Mouse (Mus musculus) A20 (cell line): ENCODE data around the gene Styx.

ENCODE experiments used
- DNase-seq: peaks from one replicate; pipeline ENCODE4 v3.0.0-alpha.2; 2011; ENCODE audit warnings: low read depth, low spot score

The Styx gene

GRCm38 (mm10) chr14:45438931-45439275, 88.0 kb downstream of the Styx start:
- DNase-seq, result no peak

DNA sequence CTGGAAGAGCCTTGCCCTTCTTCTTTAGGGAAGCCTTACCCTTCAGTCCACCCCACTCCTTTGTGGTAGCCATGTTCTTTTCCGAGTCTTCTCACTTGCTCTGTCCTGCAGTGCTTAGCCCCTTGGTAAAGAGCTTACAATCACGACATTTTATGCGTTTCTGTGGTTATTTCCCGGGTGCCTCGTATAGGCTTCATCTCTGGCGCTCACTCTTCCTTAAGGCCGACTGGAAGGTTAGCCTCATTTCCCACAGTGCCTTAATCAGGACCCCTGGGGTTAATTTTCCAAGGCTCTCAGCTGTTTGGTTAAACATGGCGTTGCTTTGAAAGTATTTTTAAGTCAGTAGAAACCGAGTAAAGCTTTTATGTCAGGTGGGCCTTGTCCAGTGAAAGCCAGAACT, 88.5 kb downstream of the Styx start:
- DNase-seq, result no peak

GRCm38 (mm10) chr14:45441291-45441690, 90.4 kb downstream of the Styx start:
- DNase-seq, result no peak

DNA sequence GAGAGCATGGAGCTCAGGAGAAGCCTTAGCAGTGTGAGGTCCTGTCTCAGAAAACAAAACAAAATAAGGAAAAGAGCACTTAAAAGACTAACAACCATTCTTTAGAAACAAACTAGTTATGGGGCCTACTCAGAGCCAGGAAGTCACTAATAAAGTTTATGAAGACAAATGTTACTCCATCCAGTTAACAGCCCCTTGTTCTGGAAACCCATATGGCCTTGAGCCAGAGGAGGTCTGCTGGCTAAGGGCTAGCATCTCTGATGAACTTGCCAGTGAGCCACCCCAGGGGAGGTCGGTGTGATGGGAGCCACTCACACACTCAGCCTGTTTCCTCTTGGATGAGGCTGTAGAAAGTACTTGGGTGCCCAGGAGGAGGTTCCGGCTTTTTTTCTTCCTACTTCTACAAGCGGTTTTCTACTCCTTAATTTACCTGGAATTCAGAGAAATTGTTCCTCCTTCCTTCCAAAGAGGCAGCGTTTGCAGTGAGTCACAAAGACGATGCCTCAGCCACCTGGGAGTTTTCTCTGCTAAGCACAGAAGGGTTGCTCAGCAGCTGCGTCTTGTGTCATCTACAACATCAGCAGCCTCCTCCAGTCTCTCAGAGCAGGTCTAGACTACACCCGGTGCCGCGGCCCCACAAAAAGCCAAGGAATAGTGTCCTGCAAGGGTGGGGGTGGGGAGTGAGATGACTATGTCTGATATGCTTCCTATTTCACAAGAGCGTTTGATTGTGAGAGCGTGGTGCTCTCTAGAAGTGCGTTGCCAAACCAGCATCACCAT, 92.1 kb downstream of the Styx start:
- DNase-seq, result no peak

DNA sequence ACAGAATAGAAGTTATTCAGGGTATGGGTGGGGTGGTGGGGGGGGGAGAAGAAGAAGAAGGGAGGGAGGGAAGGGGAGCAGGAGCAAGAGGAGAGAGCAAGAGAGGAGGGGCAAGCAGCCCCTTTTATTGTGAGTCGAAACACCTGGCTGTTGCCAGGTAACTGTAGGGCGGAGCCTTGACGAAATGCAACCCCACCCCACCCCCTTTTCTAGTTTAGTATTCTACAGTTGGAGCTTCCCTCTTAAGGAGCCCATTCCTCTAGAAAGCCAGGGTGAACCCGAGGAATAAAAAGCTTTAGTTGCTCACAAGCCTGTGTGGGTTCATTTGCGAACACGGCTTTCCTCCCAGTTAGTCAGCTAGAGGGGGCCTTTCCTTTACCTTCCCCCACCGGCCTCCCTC, 94.0 kb downstream of the Styx start:
- DNase-seq, result no peak

DNA sequence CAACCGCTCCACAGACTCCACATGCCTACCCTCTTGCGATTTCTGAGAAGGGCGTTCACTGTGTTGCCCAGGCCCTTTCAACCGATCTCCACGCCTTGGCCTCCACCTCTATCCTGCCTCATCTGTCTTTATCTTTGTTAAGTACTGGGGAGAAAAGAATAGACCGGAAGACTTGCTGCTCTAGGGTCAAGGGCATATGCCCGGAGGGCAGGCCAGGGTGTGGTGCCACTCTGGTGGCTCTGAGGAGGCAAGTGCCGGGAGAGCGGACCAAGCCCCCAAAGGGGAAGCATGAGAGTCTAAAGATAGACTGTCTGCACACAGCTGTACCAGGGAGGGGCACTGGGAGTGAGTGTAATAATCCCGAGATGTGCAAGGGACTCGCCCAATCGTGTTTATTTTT, 94.6 kb downstream of the Styx start:
- DNase-seq, result no peak

DNA sequence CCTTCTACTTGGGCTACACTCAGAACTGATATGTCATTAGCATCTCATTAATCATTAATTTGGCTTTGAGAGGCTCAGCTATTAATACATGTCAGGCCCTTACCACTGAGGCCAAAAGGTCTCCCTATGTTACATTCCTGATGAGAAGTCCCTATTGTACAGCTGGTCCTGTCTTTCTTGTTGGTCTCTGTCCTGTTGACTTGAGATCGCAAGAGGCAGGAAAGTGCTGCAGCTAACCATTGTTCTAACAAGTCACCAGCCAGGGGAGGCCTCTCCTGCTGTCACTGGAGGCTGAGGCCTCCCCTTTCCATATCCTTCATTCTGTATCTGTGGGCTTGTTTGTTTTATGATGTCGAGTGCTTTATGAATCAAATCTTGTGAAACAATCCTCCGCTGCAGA, 95.9 kb downstream of the Styx start:
- DNase-seq, result no peak

GRCm38 (mm10) chr14:45451090-45451489, 100.2 kb downstream of the Styx start:
- DNase-seq, result no peak

DNA sequence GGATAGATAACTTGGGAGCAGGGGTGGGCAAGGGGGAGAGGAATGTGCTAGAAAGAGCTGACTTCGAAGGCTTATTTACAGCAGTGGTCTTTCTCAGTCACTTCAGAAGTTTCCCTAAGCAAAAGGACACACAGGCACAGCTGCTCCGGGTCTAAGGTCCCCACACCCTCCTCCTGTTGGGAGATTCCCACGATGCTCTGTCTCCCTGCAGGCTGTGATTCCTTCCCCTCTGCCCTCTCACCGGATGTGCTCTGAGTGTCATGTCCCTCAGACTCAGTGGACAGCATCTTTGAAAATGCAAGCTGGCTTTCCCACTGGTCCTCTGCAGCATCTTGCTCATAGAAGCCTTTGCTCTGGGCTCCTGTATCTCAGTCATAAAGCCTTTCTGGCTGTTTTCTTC, 101.3 kb downstream of the Styx start:
- no peak for DNase-seq

DNA sequence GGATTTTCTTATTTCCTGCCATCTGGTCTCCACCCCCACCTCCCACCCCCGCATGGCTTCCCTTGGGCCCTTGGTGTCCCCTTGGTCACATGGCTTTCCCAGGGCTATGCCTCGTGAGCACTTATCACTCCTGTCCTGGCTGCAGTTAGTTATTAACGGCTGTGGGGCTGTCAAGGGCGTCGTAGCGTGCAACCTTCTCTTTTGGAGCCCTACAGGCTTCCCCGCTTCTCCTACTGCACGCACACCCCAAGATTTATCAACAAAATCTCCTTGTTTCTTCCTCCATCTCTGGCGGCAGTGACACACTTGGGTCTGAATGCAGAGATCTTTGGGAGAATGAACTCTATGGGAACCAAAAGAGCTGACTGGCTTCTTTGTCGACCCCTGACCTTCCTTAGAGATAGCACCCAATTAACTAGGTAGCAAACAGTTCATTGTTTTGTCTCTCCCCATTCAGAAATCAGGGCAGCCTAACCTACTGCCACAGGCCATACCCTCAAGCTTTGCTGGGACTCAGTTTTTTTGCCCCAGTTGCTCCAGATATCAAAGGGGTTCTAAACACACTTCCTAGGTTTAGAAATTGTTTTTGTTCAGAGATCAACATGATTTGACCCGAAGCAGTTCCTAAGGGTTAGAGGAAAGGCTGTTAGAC, 102.1 kb downstream of the Styx start:
- no peak for DNase-seq

DNA sequence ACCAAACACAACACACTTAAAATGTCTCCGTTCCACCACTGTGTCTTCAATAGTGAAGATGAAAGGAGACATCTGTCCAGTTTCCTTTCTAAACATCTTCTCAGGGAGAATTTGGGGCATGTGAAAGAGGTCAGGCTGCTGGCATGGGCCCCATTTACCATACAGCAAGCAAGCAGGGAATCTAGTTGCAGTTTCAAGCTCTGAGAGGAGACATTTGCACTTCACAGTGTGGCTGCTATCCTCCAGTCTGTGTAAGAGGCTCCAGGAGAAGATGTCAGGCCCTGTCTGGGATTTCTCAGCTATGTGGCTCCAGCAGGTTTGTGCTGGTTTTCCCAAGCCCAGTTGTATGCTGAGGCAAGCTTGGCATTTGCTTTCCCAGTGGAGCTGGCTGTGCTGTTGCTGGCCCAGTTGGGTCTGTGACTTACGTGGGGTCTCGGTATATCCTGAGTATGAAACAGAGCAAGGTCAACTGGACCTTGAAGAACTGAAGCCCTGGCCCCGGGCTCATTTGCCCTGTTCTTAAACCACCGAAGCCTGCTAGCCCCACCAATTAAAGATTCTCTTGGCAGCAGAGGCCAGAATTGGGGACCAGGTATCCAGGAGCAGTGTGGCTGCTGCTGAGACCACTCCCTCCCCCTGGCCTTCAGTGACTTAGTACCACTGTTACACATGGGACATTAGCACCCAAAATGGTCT, 102.8 kb downstream of the Styx start:
- DNase-seq, result no peak

- no peak for DNase-seq
Observed at GRCm38 (mm10) chr14:45455651-45456501, 105.0 kb downstream of the Styx start.

DNA sequence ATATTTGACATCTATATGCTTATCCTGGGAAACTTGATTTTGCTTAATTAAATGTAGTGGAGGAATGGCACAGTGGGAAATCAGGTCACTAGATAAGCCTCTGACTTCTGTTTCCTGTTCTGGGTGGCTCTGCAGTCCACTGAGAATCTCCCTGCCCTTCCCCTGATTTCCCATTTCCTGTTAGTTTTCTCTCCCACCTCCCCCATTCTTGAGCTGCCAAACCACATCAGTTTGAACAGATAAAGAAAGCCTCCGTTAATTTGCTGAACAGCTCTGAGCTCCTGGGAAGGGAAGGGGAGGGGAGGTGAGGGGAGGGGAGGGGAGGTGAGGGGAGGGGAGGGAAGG, 105.6 kb downstream of the Styx start:
- no peak for DNase-seq

DNA sequence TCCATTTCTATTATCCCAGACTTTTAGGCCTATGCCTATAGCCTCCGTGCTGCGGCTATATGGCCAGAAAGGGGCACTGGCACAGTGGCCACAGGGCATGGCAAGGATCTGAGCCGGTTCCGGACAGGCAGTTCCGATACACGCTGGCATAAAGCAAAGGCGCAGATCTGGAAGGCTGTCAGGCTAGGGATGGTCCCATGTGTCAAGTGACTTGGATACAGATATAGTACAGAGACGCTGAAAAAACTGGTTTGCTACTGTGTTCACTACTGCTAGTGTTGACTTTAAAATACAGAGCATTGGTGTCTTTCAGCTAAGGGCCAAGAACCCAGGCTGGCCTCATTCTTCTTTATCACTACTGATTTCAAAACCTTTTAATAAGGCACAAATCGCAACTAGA, 106.1 kb downstream of the Styx start:
- DNase-seq, result no peak

GRCm38 (mm10) chr14:45459877-45460276, 109.0 kb downstream of the Styx start:
- DNase-seq, result no peak

- DNase-seq, result no peak
Observed at GRCm38 (mm10) chr14:45460491-45460890, 109.6 kb downstream of the Styx start.

- no peak for DNase-seq
Observed at GRCm38 (mm10) chr14:45461945-45462344, 111.1 kb downstream of the Styx start.

DNA sequence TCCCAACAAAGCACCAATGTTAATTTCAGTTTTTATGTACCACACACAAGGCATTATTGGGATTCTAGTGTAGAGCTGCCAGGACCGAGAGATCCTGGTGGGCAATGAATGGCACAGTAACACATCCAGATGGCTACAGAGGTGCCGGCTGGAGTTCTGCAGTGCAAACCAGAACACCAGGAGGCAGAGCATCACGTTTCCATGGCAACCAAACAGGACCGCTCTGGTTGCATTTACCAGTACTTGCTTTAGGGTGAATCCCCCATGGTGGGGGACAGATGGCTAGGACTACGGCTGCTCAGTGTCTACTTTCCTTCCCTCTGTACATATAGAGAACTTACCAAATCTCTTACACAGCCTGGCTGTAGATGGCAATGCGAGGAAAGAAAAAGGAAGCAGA, 111.5 kb downstream of the Styx start:
- no peak for DNase-seq

GRCm38 (mm10) chr14:45462875-45463475, 112.1 kb downstream of the Styx start:
- DNase-seq, result no peak

DNA sequence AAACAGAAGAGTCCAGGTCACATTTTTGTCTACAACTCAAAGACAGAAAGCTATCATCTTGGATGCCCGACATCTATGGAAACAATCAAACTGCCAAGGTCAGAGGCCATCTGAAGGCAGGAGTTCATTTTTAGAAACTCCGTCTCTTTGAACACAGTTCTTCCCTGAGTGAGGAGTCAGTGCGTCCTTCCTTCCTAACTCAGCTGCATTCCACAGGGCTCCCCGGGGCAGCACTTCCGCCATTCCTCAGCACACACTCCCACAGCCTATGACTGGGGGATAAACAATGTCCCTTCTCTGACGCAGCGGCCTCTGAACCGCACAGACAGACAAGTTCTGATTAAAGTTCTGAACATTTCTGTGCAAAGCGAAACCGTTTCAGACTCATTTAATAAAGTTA, 112.7 kb downstream of the Styx start:
- DNase-seq, result no peak
